Mouse (Mus musculus) erythroblast, embryonic 14.5 days (primary cell): ENCODE measurements around the gene Aph1c.

Experiments
- GATA1 ChIP-seq: IDR thresholded peaks from 2 replicates; pipeline ENCODE4 v1.6.1; 2012; ENCODE audit warnings: low read length, inconsistent platforms, mixed read lengths
- TAL1 ChIP-seq: IDR thresholded peaks from 3 replicates; pipeline ENCODE4 v1.6.1; 2012; ENCODE audit warnings: low read length, inconsistent platforms, mixed read lengths

GRCm38 (mm10) chr9:66794629-66795463 lies 39.7 kb downstream of the Aph1c start:
- TF ChIP-seq TAL1, result no peak
- no peak for TF ChIP-seq GATA1
